Mouse (Mus musculus): ENCODE data around the gene Gm4981. TPM values are rescaled to one million over a fixed set of nuclear protein-coding genes. Genes with fewer than 3 reads are reported as not detected.

Gene Gm4981
- polyA plus RNA-seq, 1 experiment = not detected

GRCm38 (mm10) chr10:58220726-58221125 lies 15.8 kb downstream of the Gm4981 start:
- H3K4me1 ChIP-seq (ENCODE audit: control insufficient read depth, insufficient read depth, low read length) = no peaks in the 10 kb centered on the region
- H3K27ac ChIP-seq (ENCODE audit: insufficient read depth, low read depth, low read length) = no peak overlapping the region
- WGBS = 83% methylated on average over 6 of the region's 6 CpGs
- TF ChIP-seq POLR2A (IDR thresholded peaks at IDR 0.05; ENCODE audit: insufficient read depth, low read depth, low read length) = no peak
- TF ChIP-seq CTCF (IDR thresholded peaks at IDR 0.05; ENCODE audit: insufficient read depth, low read depth, low read length) = no peak
- no peak overlapping the region for H3K4me3 ChIP-seq (ENCODE audit: insufficient read depth, low read depth, low read length)

- Histone ChIP-seq H3K4me3 (ENCODE audit: insufficient read depth, low read depth, low read length) (no peak overlapping the region), H3K4me1 (ENCODE audit: control insufficient read depth, insufficient read depth, low read length) (no peaks in the 10 kb centered on the region), H3K27ac (ENCODE audit: insufficient read depth, low read depth, low read length) (no peak overlapping the region)
- no peak for TF ChIP-seq CTCF (IDR thresholded peaks at IDR 0.05; ENCODE audit: insufficient read depth, low read depth, low read length)
- TF ChIP-seq POLR2A (IDR thresholded peaks at IDR 0.05; ENCODE audit: insufficient read depth, low read depth, low read length) = no peak
- 87% methylated on average over 3 of the region's 3 CpGs for WGBS
Measured at GRCm38 (mm10) chr10:58217366-58217765, 19.1 kb downstream of the Gm4981 start.

GRCm38 (mm10) chr10:58215353-58215752 lies 21.1 kb downstream of the Gm4981 start:
- no peak for TF ChIP-seq CTCF (IDR thresholded peaks at IDR 0.05; ENCODE audit: insufficient read depth, low read depth, low read length)
- TF ChIP-seq POLR2A (IDR thresholded peaks at IDR 0.05; ENCODE audit: insufficient read depth, low read depth, low read length) = no peak
- no peak overlapping the region for H3K27ac ChIP-seq (ENCODE audit: insufficient read depth, low read depth, low read length)
- no peak overlapping the region for H3K4me3 ChIP-seq (ENCODE audit: insufficient read depth, low read depth, low read length)
- no peaks in the 10 kb centered on the region for H3K4me1 ChIP-seq (ENCODE audit: control insufficient read depth, insufficient read depth, low read length)
- 90% methylated on average over 1 of the region's 1 CpGs for WGBS

- TF ChIP-seq CTCF (IDR thresholded peaks at IDR 0.05; ENCODE audit: insufficient read depth, low read depth, low read length) (no peak), POLR2A (IDR thresholded peaks at IDR 0.05; ENCODE audit: insufficient read depth, low read depth, low read length) (no peak)
- Histone ChIP-seq H3K27ac (ENCODE audit: insufficient read depth, low read depth, low read length) (no peak overlapping the region), H3K4me1 (ENCODE audit: control insufficient read depth, insufficient read depth, low read length) (no peaks in the 10 kb centered on the region), H3K4me3 (ENCODE audit: insufficient read depth, low read depth, low read length) (no peak overlapping the region)
- WGBS = 78% methylated on average over 5 of the region's 5 CpGs
Measured at GRCm38 (mm10) chr10:58214934-58215333, 21.6 kb downstream of the Gm4981 start.

- TF ChIP-seq CTCF (IDR thresholded peaks at IDR 0.05; ENCODE audit: insufficient read depth, low read depth, low read length) (no peak), POLR2A (IDR thresholded peaks at IDR 0.05; ENCODE audit: insufficient read depth, low read depth, low read length) (no peak)
- no peak overlapping the region for H3K27ac ChIP-seq (ENCODE audit: insufficient read depth, low read depth, low read length)
- H3K4me1 ChIP-seq (ENCODE audit: control insufficient read depth, insufficient read depth, low read length) = no peaks in the 10 kb centered on the region
- no peak overlapping the region for H3K4me3 ChIP-seq (ENCODE audit: insufficient read depth, low read depth, low read length)
Measured at GRCm38 (mm10) chr10:58214497-58214896, 22.0 kb downstream of the Gm4981 start.

GRCm38 (mm10) chr10:58212230-58212629 lies 24.3 kb downstream of the Gm4981 start:
- H3K27ac ChIP-seq (ENCODE audit: insufficient read depth, low read depth, low read length) = no peak overlapping the region
- 78% methylated on average over 7 of the region's 7 CpGs for WGBS
- no peaks in the 10 kb centered on the region for H3K4me1 ChIP-seq (ENCODE audit: control insufficient read depth, insufficient read depth, low read length)
- TF ChIP-seq POLR2A (IDR thresholded peaks at IDR 0.05; ENCODE audit: insufficient read depth, low read depth, low read length) (no peak), CTCF (IDR thresholded peaks at IDR 0.05; ENCODE audit: insufficient read depth, low read depth, low read length) (no peak)
- no peak overlapping the region for H3K4me3 ChIP-seq (ENCODE audit: insufficient read depth, low read depth, low read length)

- Histone ChIP-seq H3K4me1 (ENCODE audit: control insufficient read depth, insufficient read depth, low read length) (no peaks in the 10 kb centered on the region), H3K27ac (ENCODE audit: insufficient read depth, low read depth, low read length) (no peak overlapping the region), H3K4me3 (ENCODE audit: insufficient read depth, low read depth, low read length) (no peak overlapping the region)
- TF ChIP-seq POLR2A (IDR thresholded peaks at IDR 0.05; ENCODE audit: insufficient read depth, low read depth, low read length) (no peak), CTCF (IDR thresholded peaks at IDR 0.05; ENCODE audit: insufficient read depth, low read depth, low read length) (no peak)
- WGBS = 96% methylated on average over 2 of the region's 2 CpGs
Measured at GRCm38 (mm10) chr10:58211213-58211612, 25.3 kb downstream of the Gm4981 start.

- no peak for TF ChIP-seq CTCF (IDR thresholded peaks at IDR 0.05; ENCODE audit: insufficient read depth, low read depth, low read length)
- no peak for TF ChIP-seq POLR2A (IDR thresholded peaks at IDR 0.05; ENCODE audit: insufficient read depth, low read depth, low read length)
- no peaks in the 10 kb centered on the region for H3K4me1 ChIP-seq (ENCODE audit: control insufficient read depth, insufficient read depth, low read length)
- 60% methylated on average over 1 of the region's 1 CpGs for WGBS
Measured at GRCm38 (mm10) chr10:58210514-58210913, 26.0 kb downstream of the Gm4981 start.

GRCm38 (mm10) chr10:58209710-58210467 lies 26.6 kb downstream of the Gm4981 start:
- WGBS = 65% methylated on average over 2 of the region's 2 CpGs
- no peaks in the 10 kb centered on the region for H3K4me1 ChIP-seq (ENCODE audit: control insufficient read depth, insufficient read depth, low read length)
- no peak for TF ChIP-seq POLR2A (IDR thresholded peaks at IDR 0.05; ENCODE audit: insufficient read depth, low read depth, low read length)
- no peak for TF ChIP-seq CTCF (IDR thresholded peaks at IDR 0.05; ENCODE audit: insufficient read depth, low read depth, low read length)
- H3K4me3 ChIP-seq (ENCODE audit: insufficient read depth, low read depth, low read length) = no peak overlapping the region
- H3K27ac ChIP-seq (ENCODE audit: insufficient read depth, low read depth, low read length) = no peak overlapping the region

More at GRCm38 (mm10) chr10:58210514-58210913, 26.0 kb downstream of the Gm4981 start:
- Histone ChIP-seq H3K4me3 (ENCODE audit: insufficient read depth, low read depth, low read length) (no peak overlapping the region), H3K27ac (ENCODE audit: insufficient read depth, low read depth, low read length) (no peak overlapping the region)

All from olfactory bulb, adult 2 months (tissue).